Mouse (Mus musculus): Measurements from ENCODE around the gene Camk1d.

Camk1d gene

DNA sequence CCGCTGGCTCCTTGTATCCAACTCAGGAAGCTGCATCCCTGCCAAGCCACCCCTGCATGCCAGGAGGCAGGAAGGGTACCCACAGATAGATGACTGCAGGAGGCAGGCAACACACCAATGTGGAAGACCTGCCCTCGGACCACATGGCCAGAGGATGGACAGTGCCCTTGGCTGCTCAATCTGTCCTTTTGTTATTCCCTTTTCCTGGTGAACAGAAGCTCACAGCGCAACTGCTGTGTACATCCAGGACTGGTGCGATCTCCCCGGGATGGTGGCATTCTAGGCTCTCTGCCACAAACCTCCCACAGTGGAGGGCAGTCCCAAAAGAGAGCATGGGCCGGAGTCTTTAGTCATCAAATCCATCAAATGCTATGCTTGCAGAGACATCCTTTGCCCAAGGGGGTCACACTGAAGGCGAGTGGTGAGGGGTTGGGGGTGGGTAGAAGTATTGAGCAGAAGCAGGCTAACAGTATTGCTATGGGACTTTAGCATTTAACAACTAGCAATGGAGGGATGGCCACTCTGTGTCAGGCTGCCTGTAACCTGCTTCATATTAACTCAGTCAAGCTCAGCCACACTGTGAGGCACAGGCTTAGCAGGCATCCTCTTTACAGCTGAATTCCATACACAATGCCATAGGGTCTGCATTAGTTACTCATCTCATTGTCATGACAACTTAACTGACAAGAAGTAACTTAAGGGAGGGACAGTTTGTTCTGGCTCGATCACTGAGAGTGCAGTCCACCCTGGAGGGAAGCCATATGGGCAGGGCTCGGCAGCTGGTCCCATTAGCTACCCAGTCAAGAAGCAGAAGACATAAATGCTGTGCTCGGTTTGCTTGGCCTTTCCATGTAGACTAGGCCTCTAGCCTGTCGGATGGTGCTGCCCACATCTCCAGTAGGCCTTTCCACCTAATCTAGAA lies 106.1 kb downstream of the Camk1d start:
- DNase-seq = no peak

DNA sequence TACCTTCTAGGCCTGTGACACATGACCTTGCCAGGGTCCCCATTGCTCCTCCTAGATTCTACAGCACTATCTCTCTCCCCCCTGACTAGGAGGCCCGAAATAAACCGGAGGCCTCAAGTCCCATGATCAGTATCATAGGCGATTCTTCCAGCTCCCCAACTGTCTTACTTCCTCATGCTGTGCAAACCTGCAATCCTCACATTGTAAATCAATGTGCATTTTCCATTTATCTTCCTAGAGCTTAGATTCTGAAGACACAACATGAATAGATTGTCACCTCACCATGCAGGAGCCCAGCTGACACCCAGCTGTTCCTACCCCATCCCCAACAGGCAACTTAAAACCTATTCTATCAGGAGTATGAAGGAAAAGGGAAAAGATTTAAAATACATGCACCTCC lies 108.5 kb downstream of the Camk1d start:
- no peak for DNase-seq

DNA sequence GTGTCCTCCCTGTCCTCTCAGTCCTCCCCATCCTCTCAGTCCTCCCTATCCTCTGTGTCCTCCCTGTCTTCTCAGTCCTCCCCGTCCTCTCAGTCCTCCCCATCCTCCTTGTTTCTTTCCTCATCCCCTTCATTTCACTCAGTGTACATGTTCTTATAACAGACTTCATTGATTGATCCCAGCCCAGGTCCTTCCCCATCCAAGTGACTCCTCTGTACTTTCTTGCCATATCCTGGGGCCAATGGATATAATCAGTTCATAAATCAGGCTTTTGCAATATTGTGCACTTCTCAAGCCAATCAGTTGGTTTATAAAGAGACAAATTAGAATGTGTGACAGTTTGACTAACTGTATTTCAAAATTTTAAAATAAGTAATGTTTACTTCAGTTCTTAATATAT lies 112.3 kb downstream of the Camk1d start:
- no peak for DNase-seq

DNA sequence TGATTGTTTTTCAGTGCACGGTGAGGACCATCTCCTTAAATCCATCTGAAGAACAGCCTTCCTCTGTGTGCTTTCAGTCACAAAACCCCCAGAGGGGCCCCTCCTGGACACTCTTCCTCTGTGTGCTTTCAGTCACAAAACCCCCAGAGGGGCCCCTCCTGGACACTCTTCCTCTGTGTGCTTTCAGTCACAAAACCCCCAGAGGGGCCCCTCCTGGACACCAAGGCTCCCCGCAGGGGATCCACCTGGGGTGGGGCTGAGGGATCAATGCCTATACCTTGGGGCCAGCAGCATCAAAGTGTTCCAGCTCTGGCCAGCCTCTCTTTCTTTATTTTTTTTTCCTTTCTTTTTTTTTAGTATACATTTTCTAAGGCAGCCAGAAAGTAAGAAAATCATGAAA lies 113.1 kb downstream of the Camk1d start:
- DNase-seq = peak; percentile 62

DNA sequence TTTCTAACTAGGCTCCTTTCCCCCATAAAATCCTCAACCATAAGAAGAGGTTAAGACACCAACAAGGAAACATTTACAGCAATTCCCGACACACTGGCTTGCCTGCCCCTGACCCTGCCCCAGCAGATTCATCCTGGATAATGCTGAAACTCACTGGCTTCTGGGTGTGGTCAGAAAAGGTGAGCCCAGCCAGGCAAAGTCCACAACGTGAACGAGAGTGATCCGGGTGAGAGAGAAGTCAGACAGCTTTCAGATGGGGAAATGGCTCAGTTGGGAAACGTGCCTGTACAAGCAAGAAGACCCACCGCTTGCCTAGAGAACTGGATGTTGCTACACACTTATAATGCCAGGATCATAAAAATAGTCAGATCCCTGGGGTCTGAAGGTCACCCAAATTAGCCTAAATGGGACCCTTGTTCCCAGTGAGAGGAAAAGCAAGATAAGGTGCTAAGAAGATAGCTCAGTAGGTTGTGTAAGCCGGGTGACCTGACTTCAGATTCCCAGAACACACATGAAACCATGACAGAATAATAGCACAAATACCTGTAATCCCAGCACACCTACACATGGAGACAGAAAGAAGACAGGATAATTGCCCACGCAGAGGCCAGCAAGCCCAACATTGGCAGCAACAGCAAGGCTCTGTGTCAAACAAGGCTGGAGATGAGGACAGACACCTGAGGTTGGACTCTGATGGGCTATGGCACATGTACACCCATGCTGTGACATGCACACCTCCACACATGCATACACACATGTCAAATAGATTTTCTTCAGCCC lies 113.9 kb downstream of the Camk1d start:
- no peak for DNase-seq

DNA sequence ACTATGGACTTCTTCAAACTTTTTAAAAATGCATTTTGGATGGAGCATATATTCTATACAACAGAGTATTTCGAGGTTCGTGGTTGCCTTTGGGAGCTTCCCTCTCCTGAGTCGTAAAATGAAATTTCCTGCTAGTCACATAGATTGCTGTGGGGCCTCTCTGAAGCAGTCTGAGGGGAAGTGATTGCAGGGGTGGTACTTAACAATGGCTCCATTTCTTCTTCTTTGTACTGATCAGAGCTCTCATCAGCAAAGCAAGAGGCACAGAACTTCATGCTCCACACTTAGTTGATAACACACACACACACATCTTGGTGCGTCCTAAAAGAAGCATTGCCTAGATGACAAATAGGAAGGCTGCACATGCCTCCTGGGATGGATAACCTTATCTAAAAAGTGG lies 114.6 kb downstream of the Camk1d start:
- DNase-seq = no peak

DNA sequence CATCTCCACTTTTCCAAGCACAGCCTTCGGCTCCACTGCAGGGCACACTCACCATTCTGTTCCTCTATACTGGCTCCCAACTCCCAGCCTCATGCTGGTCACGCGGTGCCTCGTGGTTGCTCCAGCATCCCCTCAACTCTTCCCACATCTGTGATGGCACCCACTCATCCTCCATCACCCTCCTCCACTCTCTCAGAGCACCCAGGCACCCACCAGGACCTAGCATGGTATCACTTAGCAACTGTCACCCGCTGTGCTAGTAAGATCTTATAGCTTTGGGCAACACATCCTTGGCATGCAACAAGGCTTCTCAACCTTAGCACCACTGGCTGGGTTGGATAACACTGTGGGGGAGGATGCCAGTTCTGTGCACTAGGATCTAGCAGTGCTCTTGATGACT lies 115.8 kb downstream of the Camk1d start:
- DNase-seq = no peak

DNA sequence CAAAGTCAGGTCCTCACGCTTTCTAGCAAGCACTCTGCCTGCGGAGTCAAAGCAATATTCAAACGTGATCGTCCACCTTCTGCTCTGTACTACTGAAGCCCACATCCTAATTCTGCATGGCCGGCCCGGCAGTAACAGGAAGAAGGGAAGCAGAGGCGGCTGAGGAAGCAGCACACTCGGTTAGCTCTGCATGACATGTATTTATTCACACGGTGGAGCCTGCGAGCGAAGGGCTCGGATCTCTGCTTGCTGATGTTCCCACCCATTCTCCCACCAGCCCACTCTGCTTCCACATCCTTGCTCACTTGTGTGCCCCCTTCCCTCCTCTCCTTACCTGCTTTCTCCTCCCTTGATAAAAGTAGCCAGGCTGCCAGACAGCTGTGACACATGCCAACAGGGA lies 117.4 kb downstream of the Camk1d start:
- DNase-seq = peak; percentile 43

DNA sequence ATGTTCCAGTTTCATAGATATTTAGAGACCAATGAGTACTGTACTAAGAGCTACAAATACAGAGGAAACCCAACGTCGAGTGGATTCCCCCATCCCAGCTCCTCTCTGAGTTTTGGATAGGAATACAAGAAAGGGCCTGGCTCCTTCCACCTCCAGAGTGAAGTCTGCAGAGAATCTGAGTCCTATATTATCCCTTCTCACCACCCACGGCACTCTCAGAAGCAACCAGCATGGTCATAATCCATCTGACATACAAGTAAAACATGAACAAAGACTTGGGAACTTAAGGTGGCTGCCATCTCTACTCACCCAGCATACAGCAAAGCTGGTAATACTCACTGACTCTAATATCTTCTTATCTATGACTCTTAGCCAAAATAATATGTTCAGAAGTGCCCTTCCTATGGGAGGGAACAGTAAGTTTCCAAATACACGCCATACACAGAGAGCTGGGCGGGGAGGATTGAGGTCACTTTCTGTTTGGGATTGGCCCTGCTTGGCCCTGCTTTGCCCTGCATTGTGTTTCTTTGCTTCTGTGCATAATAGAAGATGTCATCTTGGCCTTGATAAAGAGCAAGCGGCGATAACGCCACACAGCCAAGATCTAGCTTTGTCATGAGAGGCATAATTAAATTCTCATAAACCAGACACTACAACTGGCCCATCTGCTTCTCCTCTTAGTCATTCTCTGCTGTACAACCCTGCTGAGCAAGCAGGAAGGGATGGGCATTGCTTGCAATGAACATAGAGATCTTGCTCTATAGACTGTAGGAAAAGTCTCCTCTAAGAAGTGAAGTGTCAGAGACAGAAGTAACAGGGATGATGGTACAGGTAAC lies 118.7 kb downstream of the Camk1d start:
- DNase-seq = peak; percentile 45

DNA sequence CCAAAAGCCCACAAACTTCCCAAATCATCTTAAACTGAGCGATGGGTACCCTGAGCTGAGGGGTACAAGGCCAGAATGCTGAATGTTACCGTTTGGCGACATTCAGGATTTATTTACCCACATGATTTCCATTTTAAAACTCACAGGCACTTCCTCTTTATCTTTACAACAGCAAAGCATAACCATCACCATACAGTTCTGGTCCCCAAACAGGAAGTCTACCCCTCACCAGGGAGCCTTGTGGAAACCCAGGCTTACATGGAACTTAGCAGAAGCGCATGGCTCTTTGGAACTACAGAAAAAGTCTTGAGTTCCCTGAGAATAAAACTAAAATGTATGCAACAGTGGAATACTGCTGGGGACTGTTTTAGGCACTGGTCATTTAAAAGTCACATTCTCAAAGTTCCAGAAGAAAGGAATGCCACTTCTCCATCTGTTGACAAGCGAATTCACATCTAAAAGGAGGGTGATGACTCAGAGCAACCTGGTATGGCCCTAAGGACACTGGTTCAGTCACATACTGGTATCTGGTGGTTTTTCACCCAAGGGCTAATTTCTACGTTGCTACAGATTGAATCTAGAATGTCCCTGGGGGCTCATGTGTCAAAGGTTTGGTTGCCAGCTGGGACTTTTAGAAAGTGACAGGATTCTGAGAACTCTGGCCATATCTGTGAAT lies 121.7 kb downstream of the Camk1d start:
- DNase-seq = no peak

DNA sequence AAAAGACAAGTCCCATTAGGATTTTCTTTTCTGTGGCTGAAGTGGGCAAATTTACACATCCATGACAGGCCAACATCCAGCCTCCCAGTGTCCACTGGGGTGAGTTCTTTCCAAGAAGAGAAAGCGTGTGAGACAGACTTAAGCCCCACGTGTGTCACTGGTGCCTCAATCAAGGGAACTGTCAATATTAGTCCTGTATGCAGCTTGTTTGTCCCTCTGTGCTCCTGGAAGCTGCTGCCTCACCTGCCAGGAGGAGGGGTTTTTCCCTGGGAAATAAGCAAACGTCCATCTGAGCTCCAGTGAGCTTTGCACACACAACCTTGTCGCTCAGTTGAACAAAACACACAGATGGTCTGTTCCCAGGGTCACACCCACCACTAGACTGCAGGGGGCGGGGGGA lies 124.2 kb downstream of the Camk1d start:
- DNase-seq = no peak

DNA sequence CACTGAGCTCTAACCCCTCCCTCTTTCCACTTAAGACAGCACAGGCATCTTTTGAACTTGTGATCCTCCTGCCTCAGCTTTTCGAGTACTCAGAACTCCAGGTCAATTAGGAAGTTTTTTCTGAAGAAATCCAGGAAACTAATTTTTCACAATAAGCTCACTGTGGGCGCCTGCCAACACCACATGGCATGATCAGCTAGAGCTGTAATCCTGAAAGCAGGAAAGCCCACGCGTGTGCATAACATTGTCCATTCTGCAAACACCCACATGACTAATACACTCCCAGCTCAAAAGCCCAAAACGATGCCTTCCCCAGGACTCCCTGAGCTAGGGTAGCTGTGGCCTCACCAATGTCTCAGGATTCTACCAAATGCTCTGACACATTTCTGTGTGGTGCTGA lies 125.2 kb downstream of the Camk1d start:
- DNase-seq = no peak

DNA sequence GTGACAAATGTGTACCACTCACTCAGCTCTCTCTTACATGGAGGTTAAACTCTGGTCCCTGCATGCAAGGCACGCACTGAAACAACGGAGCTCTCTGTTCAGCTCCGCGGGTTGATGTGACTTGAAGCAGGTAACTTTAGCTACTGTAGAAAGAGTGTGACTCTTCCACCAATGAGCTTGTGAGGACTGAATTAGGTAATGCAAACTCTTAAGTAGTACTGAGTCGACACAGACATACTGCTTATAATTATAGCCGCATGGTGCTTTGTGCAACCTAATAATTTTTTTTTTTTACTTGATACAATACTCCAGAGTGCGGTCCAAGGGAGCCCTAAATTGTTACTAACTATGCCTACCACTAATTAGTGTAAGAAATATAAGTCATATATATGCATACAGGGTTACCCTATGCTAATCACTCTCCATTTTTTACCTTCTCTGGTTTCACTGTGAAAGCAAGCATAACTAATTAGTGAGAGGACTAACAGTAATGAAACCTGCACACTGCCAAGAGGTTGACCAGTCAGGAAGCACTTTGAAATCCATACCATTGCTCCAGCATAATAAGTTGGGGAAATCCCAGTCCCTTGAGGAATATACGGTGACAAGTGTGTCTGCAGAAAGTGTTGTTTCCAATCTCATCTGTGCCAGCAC lies 125.9 kb downstream of the Camk1d start:
- DNase-seq = no peak

DNA sequence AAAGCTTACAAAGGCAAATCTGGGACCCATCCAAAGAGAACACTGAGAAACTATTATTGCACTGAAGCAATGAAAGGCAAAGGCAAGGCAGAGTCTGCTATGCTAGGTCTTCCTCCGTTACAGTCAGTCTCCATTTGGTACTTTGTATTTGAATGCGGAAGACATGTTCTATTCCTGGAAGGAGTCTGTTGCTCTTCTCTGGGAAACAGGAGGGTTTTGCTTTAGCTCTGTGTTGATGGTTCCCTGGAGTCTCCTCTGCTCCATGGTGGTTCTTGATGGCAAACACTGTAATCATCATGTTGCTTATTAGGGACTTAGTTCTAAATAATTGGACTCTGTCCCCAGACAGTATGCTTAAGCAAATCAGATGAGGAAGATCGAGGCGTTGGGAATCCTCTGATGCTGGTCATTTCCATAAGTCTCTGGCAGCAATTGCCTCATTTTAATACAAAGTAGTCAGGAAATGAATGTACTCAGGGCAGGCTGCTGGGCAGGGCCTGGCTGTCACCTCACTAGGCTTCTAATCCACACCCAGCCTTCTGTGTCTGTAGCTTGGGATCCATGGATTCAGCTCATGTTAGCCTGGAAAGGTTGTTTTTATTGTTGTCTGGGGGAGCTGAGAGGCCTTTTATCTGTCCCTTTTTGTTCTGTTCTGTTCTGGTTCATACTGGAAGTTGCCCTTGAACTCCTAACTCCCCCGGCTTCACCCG lies 129.8 kb downstream of the Camk1d start:
- DNase-seq = no peak

DNA sequence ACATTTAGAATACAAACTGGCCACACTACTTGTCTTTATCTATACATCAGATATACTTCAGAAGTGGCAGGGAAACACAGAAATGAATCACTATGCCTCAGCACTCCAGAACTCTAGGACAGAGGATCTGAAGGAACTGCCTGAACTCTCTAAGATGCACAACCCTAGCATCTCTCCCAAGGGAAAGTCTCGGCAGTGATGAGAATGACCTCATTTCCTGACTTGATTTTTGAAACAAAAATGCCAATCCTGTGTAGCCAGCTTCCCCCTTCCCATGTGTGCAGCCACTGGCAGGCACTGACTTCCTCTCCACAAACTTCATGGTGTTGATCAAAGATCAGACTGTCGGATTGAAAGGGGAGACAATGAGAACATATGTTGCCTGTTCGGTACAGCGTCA lies 134.9 kb downstream of the Camk1d start:
- DNase-seq = no peak

DNA sequence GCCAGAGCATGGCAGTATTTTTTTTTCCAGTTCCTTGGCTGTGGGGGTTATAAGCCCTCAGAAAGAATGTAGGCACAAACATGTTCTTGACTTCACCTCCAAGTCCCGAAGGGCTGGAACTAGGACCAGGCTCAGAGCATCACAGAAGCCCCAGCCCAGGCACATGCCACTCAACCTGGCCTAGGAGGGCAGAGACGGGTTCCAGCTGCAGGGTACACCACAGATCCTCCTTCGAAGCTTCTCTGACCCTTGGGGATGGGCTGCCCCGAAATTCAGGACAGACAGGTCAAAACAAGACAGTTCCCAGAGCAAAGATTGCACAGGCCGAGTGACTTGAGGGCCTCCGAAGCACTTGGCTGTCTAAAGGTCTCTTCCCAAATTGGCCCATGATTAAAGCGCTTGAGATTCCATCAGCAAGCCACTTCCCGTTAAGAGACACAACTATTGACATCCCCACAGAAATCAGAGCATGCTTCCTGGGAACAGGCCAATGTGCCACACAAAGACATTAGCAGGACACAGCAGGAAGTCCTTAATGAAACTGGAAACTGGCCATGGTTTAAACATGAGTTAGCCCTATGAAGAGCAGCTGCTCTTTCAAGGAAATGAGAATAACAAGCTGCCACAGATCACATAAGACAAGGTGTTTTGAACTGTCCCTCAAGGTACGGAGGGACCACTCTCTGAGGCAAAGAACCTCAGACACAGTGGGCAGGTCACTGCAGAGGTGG lies 136.8 kb downstream of the Camk1d start:
- peak; percentile 78 for DNase-seq

DNA sequence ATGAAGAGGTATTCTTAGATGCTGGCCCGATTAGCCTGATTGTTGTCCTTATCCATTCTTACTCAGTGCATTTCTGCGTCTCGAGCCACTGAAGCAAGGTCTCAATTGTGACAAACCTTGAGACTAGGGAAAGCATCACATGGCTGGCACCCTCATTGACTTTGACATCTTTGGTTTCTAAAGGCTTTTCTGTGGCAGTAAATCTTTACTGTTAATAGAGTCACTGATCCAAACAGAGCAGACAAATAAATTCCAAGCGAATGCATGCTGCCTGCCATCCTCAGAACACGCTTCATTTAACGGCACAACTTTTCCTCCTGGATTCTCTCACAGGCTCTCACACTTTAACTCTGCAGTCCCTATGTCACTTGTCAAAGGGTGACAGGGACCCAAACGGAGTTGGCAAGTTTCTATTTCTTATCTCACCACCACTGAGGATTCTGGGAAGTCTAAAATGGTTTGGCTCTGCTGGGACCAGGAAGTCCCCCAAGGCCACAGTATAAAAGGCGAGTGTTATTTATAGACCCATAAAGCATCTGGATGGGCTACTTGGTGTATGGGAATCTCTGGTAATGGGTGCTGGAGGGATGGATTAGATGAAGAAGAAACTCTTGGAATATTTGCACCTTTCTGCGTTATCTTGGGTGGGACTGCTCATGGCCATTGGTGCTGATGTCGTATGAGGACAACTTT lies 141.9 kb downstream of the Camk1d start:
- peak; percentile 68 for DNase-seq

DNA sequence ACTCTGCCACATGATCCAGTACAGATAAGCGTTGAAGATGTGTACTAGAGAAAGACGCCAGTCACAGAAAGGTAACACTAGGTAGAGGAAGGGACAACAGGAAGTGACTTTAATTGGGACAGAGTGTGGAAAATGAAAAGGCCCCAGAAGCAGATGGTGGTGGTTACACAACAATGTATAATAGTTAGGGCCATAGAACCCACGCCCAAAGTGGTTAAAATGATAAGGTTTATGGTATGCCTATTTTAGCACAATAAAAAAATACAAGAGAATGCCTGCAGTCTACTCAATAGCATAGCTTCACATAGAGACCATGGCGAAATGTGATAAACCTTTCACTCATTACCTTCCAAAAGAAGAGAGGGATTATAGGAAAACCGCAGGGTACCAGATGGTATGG lies 147.7 kb downstream of the Camk1d start:
- DNase-seq = no peak

DNA sequence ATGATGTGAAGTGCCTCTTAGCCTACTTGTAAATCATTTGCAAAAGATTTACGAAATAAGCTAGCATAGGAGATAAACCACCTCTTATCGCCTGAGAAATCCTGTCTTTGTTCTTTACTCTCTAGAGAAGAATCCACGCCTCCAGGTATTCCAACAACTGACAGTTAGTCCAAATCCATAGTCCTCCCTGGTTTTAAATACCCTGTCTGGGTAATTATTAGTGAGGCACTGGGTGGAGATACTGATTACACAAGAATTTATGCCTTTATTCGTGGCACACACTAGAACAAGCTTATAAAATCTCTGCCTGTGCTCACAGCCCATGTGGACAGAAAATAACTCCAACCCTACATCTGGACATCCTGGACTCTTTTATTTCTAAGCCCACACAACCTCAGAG lies 150.6 kb downstream of the Camk1d start:
- DNase-seq = no peak

DNA sequence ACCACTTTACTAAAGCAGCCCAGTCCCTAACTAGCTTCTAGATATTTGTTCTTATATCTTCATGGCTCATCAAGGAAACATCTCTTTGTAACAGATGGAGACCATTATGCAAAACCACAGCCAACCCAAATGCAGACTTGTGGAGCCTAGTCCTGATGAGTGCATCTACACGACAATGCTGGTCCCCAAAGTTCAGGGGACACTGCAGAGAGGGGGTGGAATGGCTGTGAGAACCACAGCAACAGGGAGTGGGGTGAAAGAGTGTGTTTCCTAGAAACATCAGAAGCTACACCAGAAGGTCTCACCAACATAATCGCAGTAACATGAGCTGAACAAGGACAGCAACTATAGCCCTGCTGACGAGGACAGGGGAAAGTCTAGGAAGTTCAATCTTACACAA lies 152.9 kb downstream of the Camk1d start:
- no peak for DNase-seq

All from retina, postnatal 1 day (tissue).